Mouse (Mus musculus) ES-E14 (cell line): Measurements from ENCODE around the gene Gm3269.
"Not testable (repeated sequence)": the region's sequence is repeated elsewhere in the genome, so short reads cannot be mapped to it uniquely, and the experiment has no call there.

Source experiments
- MAFK ChIP-seq: IDR thresholded peaks from 2 replicates; pipeline ENCODE4 v1.6.1; 2014; ENCODE audit warnings: mild to moderate bottlenecking, low read depth, low read length, inconsistent platforms; ENCODE audit not compliant: insufficient read depth
- ZC3H11A ChIP-seq: IDR thresholded peaks from 2 replicates; pipeline ENCODE4 v1.6.1; 2012; ENCODE audit warnings: low read depth, mild to moderate bottlenecking, inconsistent platforms, low read length, borderline replicate concordance
- ZNF384 ChIP-seq: IDR thresholded peaks from 2 replicates; pipeline ENCODE4 v1.6.1; 2012; ENCODE audit warnings: low read depth, low read length, inconsistent platforms

DNA sequence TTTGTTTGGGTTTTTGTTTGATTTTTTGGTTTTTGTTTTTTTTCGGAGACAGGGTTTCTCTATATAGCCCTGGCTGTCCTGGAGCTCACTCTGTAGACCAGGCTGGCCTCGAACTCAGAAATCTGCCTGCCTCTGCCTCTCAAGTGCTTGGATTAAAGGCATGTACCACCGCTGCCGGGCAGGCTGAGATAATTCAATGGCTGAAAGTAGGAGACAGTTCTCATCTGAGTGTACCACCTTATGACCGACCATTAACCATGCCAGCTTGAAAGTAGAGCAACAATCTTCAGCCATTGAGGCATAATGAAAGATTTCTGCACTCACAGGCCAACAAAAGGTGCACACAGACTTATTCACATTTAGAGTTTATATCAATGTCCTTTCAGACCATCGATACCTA is 31.5 kb upstream of the Gm3269 start:
- not testable (repeated sequence) for TF ChIP-seq ZC3H11A, ZNF384, MAFK
